Mouse (Mus musculus) lung, postnatal 0 days (tissue): ENCODE results near the gene S100a4. TPM values are rescaled to one million over a fixed set of nuclear protein-coding genes. Genes with fewer than 3 reads are reported as not detected.
A peak's percentile ranks its signal among the peaks of the same experiment; 100 is the strongest.

ENCODE experiments used
- ATAC-seq: fragments of 200-750 bp; cut with Nextera tagmentation; 2 replicates; pipeline ENCODE4 v1.8.0; 2017; ENCODE audit warnings: moderate library complexity
- DNase-seq: peaks from one replicate; pipeline ENCODE4 v3.0.0-alpha.2; 2016; ENCODE audit warnings: low spot score
- H3K27ac ChIP-seq: fragments of 300-500 bp; sonication (generic); 2 replicates; pipeline ENCODE4 v1.5.1; 2014; ENCODE audit warnings: antibody characterized with exemption, mild to moderate bottlenecking, low read length, mixed read lengths
- H3K27me3 ChIP-seq: fragments of 300-500 bp; sonication (generic); replicated peaks from 2 replicates; pipeline ENCODE4 v1.6.1; 2014; ENCODE audit warnings: low read length, mixed read lengths; ENCODE audit not compliant: insufficient read depth
- H3K36me3 ChIP-seq: fragments of 300-500 bp; sonication (generic); 2 replicates; pipeline ENCODE4 v1.6.1; 2014; ENCODE audit warnings: low read length, mixed read lengths; ENCODE audit not compliant: insufficient read depth
- H3K4me1 ChIP-seq: fragments of 300-500 bp; sonication (generic); 2 replicates; pipeline ENCODE4 v1.6.1; 2014; ENCODE audit warnings: antibody characterized with exemption, low read depth, low read length, mixed read lengths; ENCODE audit not compliant: insufficient read depth
- H3K4me2 ChIP-seq: fragments of 300-500 bp; sonication (generic); replicated peaks from 2 replicates; pipeline ENCODE4 v1.6.1; 2014; ENCODE audit warnings: low read depth, mild to moderate bottlenecking, low read length, moderate library complexity, mixed read lengths
- H3K4me3 ChIP-seq: fragments of 300-500 bp; sonication (generic); 2 replicates; pipeline ENCODE4 v1.5.1; 2014; ENCODE audit warnings: low read depth, low read length
- H3K9ac ChIP-seq: fragments of 300-500 bp; sonication (generic); replicated peaks from 2 replicates; pipeline ENCODE4 v1.6.1; 2014; ENCODE audit warnings: low read depth, mild to moderate bottlenecking
- H3K9me3 ChIP-seq: fragments of 300-500 bp; sonication (generic); 2 replicates; pipeline ENCODE4 v1.6.1; 2016; ENCODE audit warnings: low read length, mixed read lengths
- CTCF ChIP-seq: IDR thresholded peaks from 2 replicates; pipeline ENCODE4 v1.5.1; 2016; ENCODE audit warnings: antibody characterized with exemption, mild to moderate bottlenecking
- EP300 ChIP-seq: IDR thresholded peaks from 2 replicates; pipeline ENCODE4 v1.6.1; 2016; ENCODE audit warnings: antibody characterized with exemption, mild to moderate bottlenecking, control low read depth
- WGBS: fragments of 180-500 bp; shearing (Covaris S2); extraction: QIAGEN DNeasy Blood & Tissue Kit; methylation state at CpG from one replicate; pipeline ENCODE4 v1.1.7; 2014; 5-methylcytosine and 5-hydroxymethylcytosine counted together
- polyA plus RNA-seq: library from polyadenylated mRNA; unstranded; fragments of >200 nt; fragmentation: Nextera tagmentation; extraction: Ambion mirVana; gene quantifications from 2 replicates; pipeline ENCODE4 v1.2.1, GENCODE M21; 2015

Gene S100a4
- polyA plus RNA-seq, 1 experiment from 2014 or later = 24.3 TPM

- H3K4me2 ChIP-seq = no peak overlapping the region
- no peak overlapping the region for H3K9ac ChIP-seq
- H3K27ac ChIP-seq = no peak overlapping the region
- no peak overlapping the region for H3K4me3 ChIP-seq
- H3K27me3 ChIP-seq = no peaks in the 10 kb centered on the region
- H3K36me3 ChIP-seq = no peaks in the 10 kb centered on the region
- TF ChIP-seq EP300 (no peak), CTCF (no peak)
- H3K4me1 ChIP-seq = peaks cover 9% of the 10 kb centered on the region
- WGBS = 72% methylated on average over 8 of the region's 8 CpGs
- no peak for ATAC-seq
- no peaks in the 10 kb centered on the region for H3K9me3 ChIP-seq
- DNase-seq = no peak
Measured at GRCm38 (mm10) chr3:90600458-90601195, 2.9 kb upstream of the S100a4 start.

GRCm38 (mm10) chr3:90601486-90602110 is 2.0 kb upstream of the S100a4 start, which contains the start of gene Gm42674:
TSS of gene Gm42674 (plus strand) at chr3:90601904.
- H3K4me2 ChIP-seq = no peak within 1 kb of the TSS
- no peak within 1 kb of the TSS for H3K4me3 ChIP-seq
- TF ChIP-seq EP300 (no peak), CTCF (no peak)
- no peaks in the 10 kb centered on the region for H3K27me3 ChIP-seq
- DNase-seq = no peak
- peaks cover 9% of the 10 kb centered on the region for H3K4me1 ChIP-seq
- H3K27ac ChIP-seq = no peak within 1 kb of the TSS
- H3K36me3 ChIP-seq = no peaks in the 10 kb centered on the region
- H3K9ac ChIP-seq = no peak within 1 kb of the TSS
- H3K9me3 ChIP-seq = no peaks in the 10 kb centered on the region
- ATAC-seq = no peak
- WGBS = 70% methylated on average over 11 of the region's 11 CpGs

GRCm38 (mm10) chr3:90604416-90604815 is 845 bp downstream of the S100a4 start:
- DNase-seq = peak; percentile 86
- 23% methylated on average over 4 of the region's 4 CpGs for WGBS

GRCm38 (mm10) chr3:90605049-90605448 is 1.5 kb downstream of the S100a4 start:
- H3K4me3 ChIP-seq = no peak overlapping the region
- H3K36me3 ChIP-seq = no peaks in the 10 kb centered on the region
- H3K27me3 ChIP-seq = no peaks in the 10 kb centered on the region
- no peaks in the 10 kb centered on the region for H3K9me3 ChIP-seq
- H3K9ac ChIP-seq = no peak overlapping the region
- TF ChIP-seq EP300 = no peak
- no peak for TF ChIP-seq CTCF
- H3K4me1 ChIP-seq = peaks cover 9% of the 10 kb centered on the region
- ATAC-seq (peak; percentile 48), DNase-seq (peak; percentile 23)
- WGBS = 74% methylated on average over 3 of the region's 3 CpGs
- H3K27ac ChIP-seq = peak overlapping the region; percentile 68
- no peak overlapping the region for H3K4me2 ChIP-seq

More at GRCm38 (mm10) chr3:90604416-90604815, 845 bp downstream of the S100a4 start:
- ATAC-seq = peak; percentile 88
- Histone ChIP-seq H3K9me3 (no peaks in the 10 kb centered on the region), H3K27ac (peak overlapping the region; percentile 68), H3K4me3 (no peak overlapping the region), H3K36me3 (no peaks in the 10 kb centered on the region), H3K4me2 (no peak overlapping the region), H3K9ac (no peak overlapping the region), H3K27me3 (no peaks in the 10 kb centered on the region), H3K4me1 (peaks cover 9% of the 10 kb centered on the region)
- no peak for TF ChIP-seq CTCF
- TF ChIP-seq EP300 = 0 out of 2 replicates have a peak, but pooled peaks have one; percentile 10

DNA sequence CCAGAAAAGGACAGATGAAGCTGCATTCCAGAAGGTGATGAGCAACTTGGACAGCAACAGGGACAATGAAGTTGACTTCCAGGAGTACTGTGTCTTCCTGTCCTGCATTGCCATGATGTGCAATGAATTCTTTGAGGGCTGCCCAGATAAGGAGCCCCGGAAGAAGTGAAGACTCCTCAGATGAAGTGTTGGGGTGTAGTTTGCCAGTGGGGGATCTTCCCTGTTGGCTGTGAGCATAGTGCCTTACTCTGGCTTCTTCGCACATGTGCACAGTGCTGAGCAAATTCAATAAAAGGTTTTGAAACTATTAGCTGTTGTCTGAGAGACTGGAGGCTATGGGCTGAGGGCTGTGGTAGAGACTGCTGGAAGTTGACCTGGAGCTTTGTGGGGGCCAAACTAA is 2.2 kb downstream of the S100a4 start:
- H3K27ac ChIP-seq = no peak overlapping the region

GRCm38 (mm10) chr3:90606185-90606584 is 2.6 kb downstream of the S100a4 start:
- no peak overlapping the region for H3K4me3 ChIP-seq
- H3K4me1 ChIP-seq = peaks cover 9% of the 10 kb centered on the region
- DNase-seq (peak; percentile 50), ATAC-seq (peak; percentile 35; the same call in 1 of the 2 replicates)
- no peak overlapping the region for H3K27ac ChIP-seq
- H3K36me3 ChIP-seq = no peaks in the 10 kb centered on the region
- no peaks in the 10 kb centered on the region for H3K27me3 ChIP-seq
- H3K9me3 ChIP-seq = no peaks in the 10 kb centered on the region
- no peak overlapping the region for H3K9ac ChIP-seq
- no peak for TF ChIP-seq CTCF
- no peak for TF ChIP-seq EP300
- H3K4me2 ChIP-seq = no peak overlapping the region
- WGBS = 70% methylated on average over 6 of the region's 6 CpGs

More for the DNA sequence above, 2.2 kb downstream of the S100a4 start:
- TF ChIP-seq EP300 (no peak), CTCF (no peak)
- no peaks in the 10 kb centered on the region for H3K27me3 ChIP-seq
- ATAC-seq (no peak), DNase-seq (no peak)
- no peaks in the 10 kb centered on the region for H3K9me3 ChIP-seq
- no peak overlapping the region for H3K4me3 ChIP-seq
- H3K4me2 ChIP-seq = no peak overlapping the region
- H3K9ac ChIP-seq = no peak overlapping the region
- WGBS = 75% methylated on average over 2 of the region's 2 CpGs
- no peaks in the 10 kb centered on the region for H3K36me3 ChIP-seq
- H3K4me1 ChIP-seq = peaks cover 9% of the 10 kb centered on the region
